11 mouse cellular contexts compared by ENCODE assay signal in the genomic region with DNA sequence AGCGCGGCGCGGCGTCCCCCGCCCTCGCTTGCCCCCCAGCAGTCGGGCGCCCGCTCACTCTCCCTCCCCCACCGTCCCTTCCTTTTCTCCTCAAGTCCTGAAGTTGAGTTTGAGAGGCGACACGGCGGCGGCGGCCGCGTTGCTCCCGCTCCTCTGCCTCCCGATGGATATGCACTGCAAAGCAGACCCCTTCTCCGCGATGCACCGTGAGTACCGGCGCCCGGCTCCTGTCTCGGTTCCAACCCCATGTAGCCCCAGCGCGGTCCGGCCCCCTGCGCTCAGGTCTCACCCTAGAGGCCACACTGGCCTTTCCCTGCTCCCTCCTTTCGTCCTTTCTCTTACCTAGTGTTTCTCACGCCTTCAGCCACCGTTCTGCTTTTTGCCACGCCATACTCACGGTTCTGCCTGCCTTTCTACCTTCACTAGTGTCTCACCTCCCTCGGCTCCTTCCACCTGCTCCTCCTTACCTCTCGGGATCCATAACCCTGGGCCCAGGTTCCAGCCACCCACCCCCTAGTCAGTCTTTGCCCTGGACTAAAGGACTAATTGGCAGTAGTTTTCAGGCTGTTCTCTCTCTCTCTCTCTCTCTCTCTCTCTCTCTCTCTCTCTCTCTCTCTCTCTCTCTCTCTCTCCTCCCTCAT. TPM values are rescaled to one million over a fixed set of nuclear protein-coding genes. Genes with fewer than 3 reads are reported as not detected.
DNase-seq lines count a peak whose midpoint lies in the region; ATAC-seq lines count a peak whose summit lies in the region.
"Had no signal": no experiment of that assay in that cellular context is flagged by ENCODE, and none has a peak within 500 bp of the region (broad histone marks: within the 10 kb centered on the region; RNA-seq: fewer than 3 reads in every experiment).

No protein-coding gene starts in this region.

- no peak for DNase-seq in heart, postnatal 36 days
- DNase-seq in forebrain, embryonic 11.5 days (ENCODE audit: low spot score): no peak
- peak; percentile 74 for DNase-seq in neural tube, embryonic 10.5 days (ENCODE audit: extremely low spot score, low spot score)
- no peak for DNase-seq in urinary bladder, adult 18-20 months (ENCODE audit: low spot score in 2 of 2)
- DNase-seq in urinary bladder, postnatal 10 days (ENCODE audit: low spot score): no peak
- no peak for DNase-seq in frontal cortex, postnatal 14 days (ENCODE audit: low spot score in 2 of 2)
- DNase-seq: thymus, postnatal 25 days had no signal

- peak overlapping the region; percentile 77 for H3K4me2 ChIP-seq in heart, embryonic 15.5 days
- peak overlapping the region; percentile 77 for H3K4me2 ChIP-seq in forebrain, embryonic 11.5 days (ENCODE audit: low read depth, low read length, severe bottlenecking)
- H3K4me2 ChIP-seq in kidney, embryonic 16.5 days (replicated peaks; ENCODE audit: low read depth, low read length): peak overlapping the region; percentile 78

- no peak for ATAC-seq in heart, embryonic 15.5 days (replicated peaks; ENCODE audit: insufficient number of reproducible peaks, insufficient read depth, low FRiP score, low read depth)
- ATAC-seq in forebrain, embryonic 11.5 days (replicated peaks; ENCODE audit: low FRiP score): no peak
- ATAC-seq in kidney, embryonic 16.5 days (ENCODE audit: low FRiP score, low TSS enrichment): no peak

- no peak overlapping the region for H3K27ac ChIP-seq in heart, embryonic 15.5 days
- H3K27ac ChIP-seq in forebrain, embryonic 11.5 days (ENCODE audit: low read depth, low read length): no peak overlapping the region
- peak overlapping the region; percentile 98 for H3K27ac ChIP-seq in kidney, embryonic 16.5 days (ENCODE audit: low read length)

- intact Hi-C loops in heart, postnatal 36 days (cut with DNase I): no loop called here

- 1% methylated on average over 38 of the region's 38 CpGs for WGBS in heart, embryonic 15.5 days
- WGBS in forebrain, embryonic 11.5 days: under 1% methylated on average over 33 of the region's 38 CpGs
- WGBS in kidney, embryonic 16.5 days: 1% methylated on average over 38 of the region's 38 CpGs

- no peaks in the 10 kb centered on the region for H3K36me3 ChIP-seq in heart, embryonic 15.5 days
- no peaks in the 10 kb centered on the region for H3K36me3 ChIP-seq in forebrain, embryonic 11.5 days (ENCODE audit: control insufficient read depth, insufficient read depth, low read length)
- H3K36me3 ChIP-seq in kidney, embryonic 16.5 days (ENCODE audit: insufficient read depth, low read length): peaks cover 5% of the 10 kb centered on the region; the same call in 1 of the 2 replicates

- H3K27me3 ChIP-seq in heart, embryonic 15.5 days: peaks cover 97% of the 10 kb centered on the region
- H3K27me3 ChIP-seq in forebrain, embryonic 11.5 days (ENCODE audit: control insufficient read depth, insufficient read depth, low read length): peaks cover 89% of the 10 kb centered on the region
- H3K27me3 ChIP-seq in kidney, embryonic 16.5 days (ENCODE audit: insufficient read depth, low read length): peaks cover 52% of the 10 kb centered on the region

- peaks cover 34% of the 10 kb centered on the region for H3K4me1 ChIP-seq in heart, embryonic 15.5 days (replicated peaks)
- peaks cover 23% of the 10 kb centered on the region for H3K4me1 ChIP-seq in forebrain, embryonic 11.5 days (replicated peaks; ENCODE audit: control insufficient read depth, insufficient read depth, low read length)
- peaks cover 32% of the 10 kb centered on the region for H3K4me1 ChIP-seq in kidney, embryonic 16.5 days (ENCODE audit: insufficient read depth, low read length)

- no peaks in the 10 kb centered on the region for H3K9me3 ChIP-seq in heart, embryonic 15.5 days (replicated peaks)
- H3K9me3 ChIP-seq in forebrain, embryonic 11.5 days (ENCODE audit: control insufficient read depth, low read length): no peaks in the 10 kb centered on the region
- H3K9me3 ChIP-seq in kidney, embryonic 16.5 days (ENCODE audit: low read length): no peaks in the 10 kb centered on the region

- H3K4me3 ChIP-seq in heart, embryonic 15.5 days: peak overlapping the region; percentile 44
- peak overlapping the region; percentile 38 for H3K4me3 ChIP-seq in forebrain, embryonic 11.5 days (ENCODE audit: low read depth, low read length)
- peak overlapping the region; percentile 73 for H3K4me3 ChIP-seq in kidney, embryonic 16.5 days (ENCODE audit: low read length)

- H3K9ac ChIP-seq in heart, embryonic 15.5 days: no peak overlapping the region
- peak overlapping the region; percentile 23 for H3K9ac ChIP-seq in forebrain, embryonic 11.5 days (ENCODE audit: low read length)
- H3K9ac ChIP-seq in kidney, embryonic 16.5 days (replicated peaks; ENCODE audit: low read length): peak overlapping the region; percentile 93

RNA-seq across cellular contexts. Expression of a gene that starts 1.5 kb away (rescaled TPM):
- not detected in 2 replicates for polyA plus RNA-seq in heart, embryonic 15.5 days (2015; fragmentation: Nextera tagmentation; extraction: Ambion mirVana)
- not detected for total RNA-seq in heart, postnatal 36 days (2021)
- 0.20 and 0.39 TPM in 2 replicates for polyA plus RNA-seq in forebrain, embryonic 11.5 days (2014; fragmentation: Nextera tagmentation; extraction: Ambion mirVana)
- 23.8 and 33.2 TPM in 2 replicates for polyA plus RNA-seq in kidney, embryonic 16.5 days (2015; fragmentation: Nextera tagmentation; extraction: Ambion mirVana)
- total RNA-seq: CH12.LX had no signal
- polyA plus RNA-seq: large intestine, adult 2 months had no signal

Comparison
In these comparisons a context has a peak if more than half of its experiments do, and no peak if none do; other contexts are left out.
1. RNA of a gene that starts 1.5 kb away (polyA plus RNA-seq): 23.8 to 33.2 TPM in kidney, embryonic 16.5 days; 0.20 to 0.39 TPM in forebrain, embryonic 11.5 days and not detected in heart, embryonic 15.5 days; every median in the first group is over 10 times any median in the second.
2. Peak in every context shown above with its lines, with median percentiles within 50 percentile points of each other: H3K4me2 ChIP-seq and H3K4me3 ChIP-seq.